Mouse (Mus musculus) stomach, postnatal 0 days (tissue): ENCODE measurements around the gene Gzmc.

ENCODE experiments used
- CTCF ChIP-seq: IDR thresholded peaks from 2 replicates; pipeline ENCODE4 v1.5.1; 2016; ENCODE audit warnings: antibody characterized with exemption, low read depth, mild to moderate bottlenecking, moderate library complexity
- EP300 ChIP-seq: optimal IDR thresholded peaks from 2 replicates; pipeline ENCODE3; 2016; ENCODE audit warnings: antibody characterized with exemption

DNA sequence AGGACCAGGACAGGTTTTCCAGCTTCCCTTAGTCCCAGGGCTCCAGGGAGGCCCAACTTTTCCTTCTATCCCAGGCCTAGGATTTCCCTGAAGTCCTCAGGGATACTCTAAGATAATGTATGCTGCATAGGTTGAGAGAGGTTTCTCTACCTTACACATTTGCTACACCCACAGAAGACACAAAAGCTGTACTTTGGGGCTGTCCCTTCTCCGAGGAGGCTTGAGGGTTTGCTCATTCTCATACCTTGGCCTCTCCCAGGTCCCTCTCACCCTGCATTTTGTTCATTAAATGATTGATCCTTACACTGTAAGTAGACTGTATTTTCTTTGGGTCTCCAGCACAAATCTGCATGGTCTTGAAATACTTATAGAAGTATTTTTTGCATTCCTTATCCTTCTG lies 28.8 kb downstream of the Gzmc start:
- TF ChIP-seq EP300 (no peak), CTCF (no peak)
